Mouse (Mus musculus) kidney, embryonic 15.5 days (tissue): ENCODE measurements at regions not wholly inside any gene's neighbourhood (a gene's known extent, or its start where the extent isn't known, plus 50 kb on each side); places are given as distances from the start of the nearest gene placed in this dataset.
A peak's percentile ranks its signal among the peaks of the same experiment; 100 is the strongest.

Experiments used
- ATAC-seq: fragments of 200-750 bp; cut with Nextera tagmentation; replicated peaks from 2 replicates; pipeline ENCODE4 v1.8.0; 2017; ENCODE audit warnings: moderate TSS enrichment; ENCODE audit not compliant: low FRiP score
- H3K27ac ChIP-seq: fragments of 300-500 bp; sonication (generic); 2 replicates; pipeline ENCODE4 v1.5.1; 2015; ENCODE audit warnings: mild to moderate bottlenecking, inconsistent platforms
- H3K27me3 ChIP-seq: fragments of 300-500 bp; sonication (generic); 2 replicates; pipeline ENCODE4 v1.6.1; 2015; ENCODE audit warnings: inconsistent platforms
- H3K36me3 ChIP-seq: fragments of 300-500 bp; sonication (generic); 2 replicates; pipeline ENCODE4 v1.6.1; 2015; ENCODE audit warnings: inconsistent platforms
- H3K4me1 ChIP-seq: fragments of 300-500 bp; sonication (generic); 2 replicates; pipeline ENCODE4 v1.6.1; 2015; ENCODE audit warnings: inconsistent platforms
- H3K4me2 ChIP-seq: fragments of 300-500 bp; sonication (generic); 2 replicates; pipeline ENCODE4 v1.6.1; 2015; ENCODE audit warnings: moderate library complexity, mild to moderate bottlenecking, inconsistent platforms
- H3K4me3 ChIP-seq: fragments of 300-500 bp; sonication (generic); replicated peaks from 2 replicates; pipeline ENCODE4 v1.5.1; 2015; ENCODE audit warnings: mild to moderate bottlenecking, inconsistent platforms
- H3K9ac ChIP-seq: fragments of 300-500 bp; sonication (generic); 2 replicates; pipeline ENCODE4 v1.6.1; 2015; ENCODE audit warnings: mild to moderate bottlenecking, inconsistent platforms
- H3K9me3 ChIP-seq: fragments of 300-500 bp; sonication (generic); replicated peaks from 2 replicates; pipeline ENCODE4 v1.6.1; 2016; ENCODE audit warnings: inconsistent platforms
- WGBS: fragments of 180-500 bp; shearing (Covaris S2); methylation state at CpG from one replicate; pipeline ENCODE4 v1.1.7; 2015; ENCODE audit warnings: mixed read lengths; 5-methylcytosine and 5-hydroxymethylcytosine counted together

- Histone ChIP-seq H3K9me3 (no peaks in the 10 kb centered on the region), H3K9ac (no peak overlapping the region), H3K27ac (no peak overlapping the region), H3K4me1 (no peaks in the 10 kb centered on the region), H3K36me3 (no peaks in the 10 kb centered on the region), H3K4me2 (no peak overlapping the region), H3K4me3 (no peak overlapping the region), H3K27me3 (no peaks in the 10 kb centered on the region)
- no peak for ATAC-seq
- 76% methylated on average over 1 of the region's 1 CpGs for WGBS
These were observed 505.9 kb downstream of the Gm6685 start for GRCm38 (mm10) chr11:27833736-27834135.

- no peak for ATAC-seq
- Histone ChIP-seq H3K27ac (no peak overlapping the region), H3K4me2 (no peak overlapping the region), H3K9me3 (no peaks in the 10 kb centered on the region), H3K4me1 (no peaks in the 10 kb centered on the region), H3K9ac (no peak overlapping the region), H3K4me3 (no peak overlapping the region), H3K27me3 (no peaks in the 10 kb centered on the region), H3K36me3 (no peaks in the 10 kb centered on the region)
- 70% methylated on average over 8 of the region's 8 CpGs for WGBS
These were observed 539.6 kb downstream of the Gm6685 start for GRCm38 (mm10) chr11:27799826-27800620.

- H3K9ac ChIP-seq: no peak overlapping the region
- H3K27ac ChIP-seq: no peak overlapping the region
- H3K4me1 ChIP-seq: no peaks in the 10 kb centered on the region
- no peaks in the 10 kb centered on the region for H3K36me3 ChIP-seq
- no peak overlapping the region for H3K4me2 ChIP-seq
- WGBS: 89% methylated on average over 9 of the region's 9 CpGs
- no peaks in the 10 kb centered on the region for H3K27me3 ChIP-seq
- no peaks in the 10 kb centered on the region for H3K9me3 ChIP-seq
- ATAC-seq: peak; percentile 46; the same call in 1 of the 2 replicates
- H3K4me3 ChIP-seq: no peak overlapping the region
These were observed 585.8 kb downstream of the Gm6685 start for GRCm38 (mm10) chr11:27753913-27754218.

- Histone ChIP-seq H3K9ac (no peak overlapping the region), H3K27me3 (no peaks in the 10 kb centered on the region), H3K36me3 (no peaks in the 10 kb centered on the region), H3K9me3 (no peaks in the 10 kb centered on the region), H3K27ac (no peak overlapping the region), H3K4me3 (no peak overlapping the region), H3K4me1 (no peaks in the 10 kb centered on the region), H3K4me2 (no peak overlapping the region)
- 44% methylated on average over 11 of the region's 11 CpGs for WGBS
- ATAC-seq: peak; percentile 60
These were observed 586.3 kb downstream of the Gm6685 start for GRCm38 (mm10) chr11:27753212-27753912.

- WGBS: 81% methylated on average over 2 of the region's 2 CpGs
- no peak overlapping the region for H3K4me3 ChIP-seq
- no peak for ATAC-seq
- no peaks in the 10 kb centered on the region for H3K27me3 ChIP-seq
- no peak overlapping the region for H3K9ac ChIP-seq
- H3K4me1 ChIP-seq: no peaks in the 10 kb centered on the region
- no peak overlapping the region for H3K27ac ChIP-seq
- no peak overlapping the region for H3K4me2 ChIP-seq
- no peaks in the 10 kb centered on the region for H3K9me3 ChIP-seq
- no peaks in the 10 kb centered on the region for H3K36me3 ChIP-seq
These were observed 613.6 kb downstream of the Gm6685 start for GRCm38 (mm10) chr11:27726109-27726508.

- no peak overlapping the region for H3K27ac ChIP-seq
- no peak overlapping the region for H3K4me3 ChIP-seq
- no peaks in the 10 kb centered on the region for H3K36me3 ChIP-seq
- no peaks in the 10 kb centered on the region for H3K4me1 ChIP-seq
- no peaks in the 10 kb centered on the region for H3K9me3 ChIP-seq
- H3K4me2 ChIP-seq: no peak overlapping the region
- WGBS: 75% methylated on average over 7 of the region's 7 CpGs
- ATAC-seq: no peak
- H3K9ac ChIP-seq: no peak overlapping the region
- no peaks in the 10 kb centered on the region for H3K27me3 ChIP-seq
These were observed 618.3 kb downstream of the Gm6685 start for GRCm38 (mm10) chr11:27721346-27721745.

- Histone ChIP-seq H3K9me3 (no peaks in the 10 kb centered on the region), H3K27me3 (no peaks in the 10 kb centered on the region), H3K4me1 (no peaks in the 10 kb centered on the region), H3K4me3 (no peak overlapping the region), H3K36me3 (no peaks in the 10 kb centered on the region), H3K4me2 (no peak overlapping the region), H3K9ac (no peak overlapping the region), H3K27ac (no peak overlapping the region)
- 72% methylated on average over 1 of the region's 1 CpGs for WGBS
- no peak for ATAC-seq
These were observed 667.2 kb downstream of the Gm6685 start for GRCm38 (mm10) chr11:27672436-27672835.
